Mouse (Mus musculus) left cerebral cortex, adult 11 months (tissue): ENCODE data around the gene Bloc1s1.

Experiments used
- DNase-seq: peaks from one replicate; pipeline ENCODE4 v3.0.0; 2022; ENCODE audit warnings: low spot score

The Bloc1s1 gene

DNA sequence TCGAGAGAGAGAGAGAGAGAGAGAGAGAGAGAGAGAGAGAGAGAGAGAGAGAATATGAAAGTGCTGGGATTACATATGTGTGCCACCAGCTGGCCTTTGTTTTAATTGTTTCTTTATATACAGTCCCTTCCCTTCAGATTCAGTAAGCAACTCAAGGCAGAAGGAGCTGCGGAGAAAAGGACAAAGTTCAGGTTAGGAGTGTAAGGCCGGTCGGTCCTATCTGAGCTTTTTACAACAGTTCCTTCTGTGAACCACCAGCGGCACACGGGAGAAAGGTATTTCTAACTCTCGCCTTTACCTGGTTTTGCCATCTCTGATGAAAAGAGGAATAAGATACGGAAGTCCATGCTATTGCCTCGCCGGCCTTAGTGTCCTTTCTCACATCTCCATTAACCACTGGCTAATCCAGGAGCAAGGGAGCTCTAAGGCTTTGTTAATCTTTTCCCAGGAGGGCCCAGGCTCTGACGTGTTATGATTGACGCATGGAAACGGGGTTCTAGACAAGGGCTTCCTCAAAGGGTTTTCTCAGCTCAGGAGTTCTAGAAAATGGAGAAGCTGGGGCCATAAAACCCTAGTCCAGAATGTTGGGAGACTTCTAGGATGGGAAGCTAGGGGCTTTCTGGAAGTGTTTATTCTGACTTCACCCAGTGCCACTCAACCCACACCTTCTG lies 14.9 kb downstream of the Bloc1s1 start:
- no peak for DNase-seq

DNA sequence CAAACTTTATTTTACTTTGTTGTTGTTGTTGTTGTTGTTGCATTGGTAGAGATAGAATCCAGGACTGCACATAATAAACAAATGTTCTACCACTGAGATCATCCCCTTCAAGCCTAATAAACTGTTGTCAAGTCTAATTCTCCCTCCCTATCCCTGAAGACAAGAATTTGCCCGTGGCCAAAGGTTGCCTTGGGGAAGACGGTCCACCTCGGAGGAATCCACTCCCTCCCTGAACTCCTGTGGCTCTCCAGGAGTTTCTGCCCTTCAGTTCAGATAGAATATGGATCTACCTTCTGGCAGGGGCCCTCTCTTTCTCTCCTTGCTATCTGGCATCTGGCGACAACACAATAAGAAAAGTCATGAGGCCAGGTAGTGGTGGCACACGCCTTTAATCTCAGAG lies 19.0 kb downstream of the Bloc1s1 start:
- no peak for DNase-seq

GRCm38 (mm10) chr10:128902409-128902988 lies 21.3 kb downstream of the Bloc1s1 start:
- no peak for DNase-seq

- DNase-seq: no peak
These were observed 22.4 kb downstream of the Bloc1s1 start for GRCm38 (mm10) chr10:128901409-128901808.

GRCm38 (mm10) chr10:128900698-128901097 lies 23.1 kb downstream of the Bloc1s1 start, which contains the start of gene Cd63:
TSS of gene Cd63 (plus strand) at chr10:128900989.
- no peak for DNase-seq

- no peak for DNase-seq
These were observed 23.9 kb downstream of the Bloc1s1 start for GRCm38 (mm10) chr10:128899759-128900490.

DNA sequence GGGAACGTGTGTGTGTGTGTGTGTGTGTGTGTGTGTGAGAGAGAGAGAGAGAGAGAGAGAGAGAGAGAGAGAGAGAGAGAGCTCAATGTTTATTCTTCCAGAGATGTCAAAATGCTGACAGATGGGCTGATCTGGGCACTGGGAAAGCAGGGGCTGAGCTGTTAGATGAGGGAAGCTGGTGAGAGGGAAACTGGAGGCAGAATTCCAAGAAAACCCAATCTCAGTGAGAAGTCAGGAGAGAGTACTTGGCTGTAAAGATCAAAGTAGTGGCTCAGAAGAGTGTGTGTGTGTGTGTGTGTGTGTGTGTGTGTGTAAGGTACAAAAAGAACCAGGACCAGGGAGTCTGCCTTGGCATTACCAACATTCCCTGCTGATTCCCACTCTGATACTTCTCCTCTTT lies 26.3 kb downstream of the Bloc1s1 start:
- no peak for DNase-seq

GRCm38 (mm10) chr10:128896807-128897206 lies 27.0 kb downstream of the Bloc1s1 start:
- DNase-seq: no peak

GRCm38 (mm10) chr10:128895952-128896693 lies 27.7 kb downstream of the Bloc1s1 start:
- DNase-seq: no peak

DNA sequence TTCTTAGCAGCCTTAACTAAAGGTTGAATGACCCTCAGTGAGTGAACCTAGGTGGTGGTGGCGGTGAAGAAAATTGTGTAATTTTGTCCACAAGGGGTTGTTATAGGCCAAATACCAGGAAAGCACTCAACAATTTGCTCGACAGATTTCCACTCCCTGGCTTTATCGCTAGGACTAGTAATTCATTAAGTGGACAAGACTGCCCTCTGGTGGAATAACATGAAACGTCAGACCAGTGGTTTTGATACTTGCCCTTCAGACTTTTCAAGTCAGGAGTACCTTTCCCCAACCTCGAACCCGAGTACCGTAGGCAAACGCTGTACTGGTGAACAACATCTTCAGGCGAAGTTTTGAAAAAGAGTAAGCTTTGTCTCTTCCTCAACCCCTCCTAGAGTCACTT lies 28.4 kb downstream of the Bloc1s1 start:
- DNase-seq: peak; percentile 73

DNA sequence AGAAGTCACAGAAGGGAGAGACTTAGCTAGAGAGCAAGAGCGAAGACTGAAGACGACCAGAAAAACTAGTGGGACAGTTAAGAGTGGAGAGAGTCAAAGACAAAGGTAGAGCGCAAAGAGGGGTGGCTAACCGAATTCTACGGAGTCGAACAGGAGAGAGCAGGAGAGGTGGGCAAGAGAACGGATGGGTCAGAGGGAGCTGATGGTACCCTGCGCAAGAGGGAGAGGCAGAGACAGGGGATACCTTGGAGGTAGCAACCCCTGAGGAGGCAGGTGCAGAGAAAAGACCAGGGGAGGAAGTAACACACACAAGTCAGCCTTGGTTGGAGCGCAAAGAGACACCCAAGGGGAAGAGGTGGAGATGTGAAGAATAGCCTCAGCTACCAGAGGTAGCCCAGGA lies 31.6 kb downstream of the Bloc1s1 start:
- DNase-seq: no peak

GRCm38 (mm10) chr10:128891296-128892094 lies 32.3 kb downstream of the Bloc1s1 start, which contains the start of gene Gdf11:
TSS of gene Gdf11 (minus strand) at chr10:128891718.
- no peak for DNase-seq

GRCm38 (mm10) chr10:128890383-128891295 lies 33.2 kb downstream of the Bloc1s1 start:
- DNase-seq: no peak

DNA sequence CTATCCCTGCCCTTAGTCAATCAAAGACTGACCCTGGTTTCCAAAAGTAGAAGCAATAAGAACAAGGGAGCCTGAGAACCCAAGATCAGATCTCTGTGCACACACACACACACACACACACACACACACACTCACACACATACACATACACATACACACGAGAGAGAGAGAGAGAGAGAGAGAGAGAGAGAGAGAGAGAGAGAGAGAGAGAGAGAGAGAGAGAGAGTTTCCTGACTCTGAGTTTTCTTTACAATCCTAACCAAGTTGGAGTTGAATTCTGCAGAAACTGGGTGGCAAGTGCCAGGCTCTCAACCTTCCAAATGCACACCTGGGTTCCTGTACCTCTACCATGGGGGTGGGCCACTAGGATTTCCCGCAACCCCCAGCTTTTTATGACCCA lies 34.0 kb downstream of the Bloc1s1 start:
- DNase-seq: no peak

- DNase-seq: no peak
These were observed 34.7 kb downstream of the Bloc1s1 start for GRCm38 (mm10) chr10:128888941-128889827.

- no peak for DNase-seq
These were observed 41.8 kb downstream of the Bloc1s1 start for GRCm38 (mm10) chr10:128882067-128882466.

- DNase-seq: no peak
These were observed 45.0 kb downstream of the Bloc1s1 start for GRCm38 (mm10) chr10:128878811-128879210.

DNA sequence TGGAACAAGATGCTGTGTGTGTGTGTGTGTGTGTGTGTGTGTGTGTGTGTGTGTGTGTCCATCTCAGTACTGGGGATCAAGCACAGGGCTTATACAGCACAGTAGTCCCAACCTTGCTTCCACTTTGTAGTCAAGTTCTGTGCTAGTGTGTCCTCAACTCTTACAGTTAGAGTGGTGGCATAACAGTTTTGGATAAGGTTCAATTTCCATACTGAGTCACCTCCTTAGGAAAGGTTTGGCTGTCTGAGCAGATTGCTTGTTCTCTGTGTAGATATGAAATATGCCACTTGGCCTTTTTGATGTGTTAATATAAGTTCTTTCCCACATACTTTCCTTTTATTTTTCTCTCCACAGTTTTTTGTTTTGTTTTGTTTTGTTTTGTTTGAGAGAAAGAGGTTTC lies 45.5 kb downstream of the Bloc1s1 start:
- no peak for DNase-seq

GRCm38 (mm10) chr10:128870341-128870740 lies 53.5 kb downstream of the Bloc1s1 start:
- DNase-seq: no peak
